In the genomic region with DNA sequence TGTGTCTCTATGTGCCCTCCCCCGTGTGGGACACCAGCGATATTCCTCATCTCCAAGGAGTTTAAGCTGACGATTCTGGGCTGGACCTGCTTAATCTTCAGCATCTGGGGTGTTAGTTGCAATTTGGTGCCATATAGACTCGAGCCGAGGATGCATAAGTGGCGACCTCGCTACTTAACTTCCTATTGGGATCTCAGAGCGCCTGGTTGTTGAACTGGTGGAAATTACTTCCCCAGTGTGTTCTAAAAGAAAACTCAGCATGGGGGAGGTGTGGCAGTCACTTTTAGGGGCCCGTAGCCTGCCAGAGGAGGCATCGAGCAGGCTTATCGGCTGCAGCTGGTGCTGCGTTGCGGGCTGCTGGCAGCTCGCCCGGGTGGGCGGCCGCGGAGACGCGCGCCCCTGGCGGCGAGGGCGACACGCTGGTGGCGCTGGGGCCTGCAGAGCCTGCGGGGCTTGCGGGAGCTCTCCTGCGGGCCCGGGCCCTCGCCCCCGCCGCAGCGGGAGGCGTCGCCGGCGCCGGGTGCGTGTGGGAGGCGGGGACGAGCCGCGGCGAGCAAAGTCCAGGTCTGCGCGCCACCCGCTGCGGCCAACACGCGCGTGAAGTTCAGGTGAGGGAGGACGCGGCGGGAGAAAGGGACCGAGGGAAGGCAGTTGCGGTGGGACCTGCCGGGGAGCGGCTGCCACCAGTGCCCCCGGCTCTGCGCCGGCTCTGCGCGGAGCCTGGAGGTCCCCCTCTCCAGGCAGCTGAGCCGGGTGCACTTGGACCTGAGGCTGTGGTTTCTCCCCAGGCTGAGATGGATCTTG, we compare ENCODE assay signal across 8 mouse cellular contexts. TPM values are rescaled to one million over a fixed set of nuclear protein-coding genes. Genes with fewer than 3 reads are reported as not detected.
DNase-seq lines count a peak whose midpoint lies in the region; ATAC-seq and TF ChIP-seq lines count a peak whose summit lies in the region.

A gene (plus strand): TSS at position 418 of the 804 bp plus-strand sequence.

- H3K27ac ChIP-seq in lung, embryonic 14.5 days (ENCODE audit: low read depth): no peak within 1 kb of the TSS

- TF ChIP-seq CTCF in lung, embryonic 14.5 days (IDR thresholded peaks at IDR 0.05; ENCODE audit: low read depth): no peak

- peak; percentile 93 for DNase-seq in MEL-GATA-1-ER (ENCODE audit: extremely low read depth, low read depth)
- DNase-seq in cerebellum, adult 8-10 months: peak; percentile 39
- DNase-seq in layer of hippocampus, adult 9-10 months (ENCODE audit: low spot score): peak; percentile 32
- DNase-seq in lung, embryonic 14.5 days: peak; percentile 78
- peak; percentile 7 for DNase-seq in testis, postnatal 14 days (ENCODE audit: low spot score)

- peaks cover 10% of the 10 kb centered on the region; the same call in 1 of the 2 replicates for H3K27me3 ChIP-seq in lung, embryonic 14.5 days (ENCODE audit: insufficient read depth, low read length)

- ATAC-seq in frontal cortex, adult (ENCODE audit: low TSS enrichment): peak; percentile 92
- ATAC-seq in hematopoietic stem cell, adult 5-6 weeks (replicated peaks in 1 of 2; ENCODE audit: insufficient read depth in 1 of 2, low FRiP score in 2 of 2, low TSS enrichment in 1 of 2, low read depth in 1 of 2, poor library complexity in 2 of 2, severe bottlenecking in 2 of 2): peak; percentile 73 to 82
- ATAC-seq in lung, embryonic 14.5 days (ENCODE audit: insufficient read depth): peak; percentile 88
- ATAC-seq in neutrophil, adult 5-6 weeks (ENCODE audit: extremely low read depth, insufficient number of reproducible peaks, low FRiP score, poor library complexity, severe bottlenecking): peak; percentile 57

- H3K9ac ChIP-seq in lung, embryonic 14.5 days: peak within 1 kb of the TSS; percentile 48

- no peaks in the 10 kb centered on the region for H3K4me1 ChIP-seq in lung, embryonic 14.5 days (ENCODE audit: insufficient read depth)

- H3K4me2 ChIP-seq in lung, embryonic 14.5 days: peak within 1 kb of the TSS; percentile 94

- H3K9me3 ChIP-seq in lung, embryonic 14.5 days (ENCODE audit: low read depth, low read length): no peaks in the 10 kb centered on the region

- H3K4me3 ChIP-seq in lung, embryonic 14.5 days (ENCODE audit: low read depth, low read length): peak within 1 kb of the TSS; percentile 54

- under 1% methylated on average over 64 of the region's 65 CpGs for WGBS in lung, embryonic 14.5 days

- H3K36me3 ChIP-seq in lung, embryonic 14.5 days (ENCODE audit: insufficient read depth): no peaks in the 10 kb centered on the region

RNA-seq across cellular contexts. Expression of the gene that starts here (rescaled TPM):
- 13.4 and 39.0 TPM in 2 replicates for total RNA-seq in hematopoietic stem cell, adult 5-6 weeks (2017)
- polyA plus RNA-seq in lung, embryonic 14.5 days (2014; fragmentation: Nextera tagmentation; extraction: Ambion mirVana): 0.19 and 0.22 TPM in 2 replicates
- total RNA-seq in neutrophil, adult 5-6 weeks (2017): 2.7 TPM in 2 replicates

Comparison
In these comparisons a context has a peak if more than half of its experiments do, and no peak if none do; other contexts are left out.
1. Peak in DNase-seq, ATAC-seq, H3K4me3 ChIP-seq, H3K9ac ChIP-seq and H3K4me2 ChIP-seq in lung, embryonic 14.5 days; RNA of the gene not detected or under 1 TPM.
2. DNase-seq: peak in every context shown above with its lines; median percentile 93 in MEL-GATA-1-ER; 78 in lung, embryonic 14.5 days; 39 in cerebellum, adult 8-10 months; 32 in layer of hippocampus, adult 9-10 months; 7 in testis, postnatal 14 days.